Mouse (Mus musculus): Measurements from ENCODE around the gene Map2k2. TPM values are rescaled to one million over a fixed set of nuclear protein-coding genes. Genes with fewer than 3 reads are reported as not detected.

The Map2k2 gene
- total and polyA plus RNA-seq, 3 experiments: 67.2 to 127 (median 120) TPM

- DNase-seq (ENCODE audit: extremely low read depth): peak; percentile 67
- Histone ChIP-seq H3K36me3 (replicated peaks in 1 of 2; ENCODE audit: control insufficient read depth in 1 of 2, insufficient read depth in 1 of 2, low read length in 1 of 2) (peaks cover 55 to 73% of the 10 kb centered on the region in 2 experiments), H3K4me2 (ENCODE audit: insufficient read depth, low read depth, poor library complexity, severe bottlenecking) (no peak overlapping the region), H3K27me3 (replicated peaks) (no peaks in the 10 kb centered on the region), H3K9ac (ENCODE audit: insufficient read depth, low read depth) (no peak overlapping the region), H3K79me2 (replicated peaks; ENCODE audit: control insufficient read depth, extremely low read depth, insufficient read depth, poor library complexity, severe bottlenecking) (no peaks in the 10 kb centered on the region), H3K4me1 (ENCODE audit: control insufficient read depth in 1 of 2, insufficient read depth in 2 of 2) (no peaks in the 10 kb centered on the region), H3K27ac (ENCODE audit: insufficient read depth, low read depth) (no peak overlapping the region), H3K4me3 (replicated peaks in 1 of 3; ENCODE audit: low read depth in 2 of 3, low read length in 2 of 3, poor library complexity in 1 of 3) (no peak overlapping the region), H3K9me3 (replicated peaks; ENCODE audit: low read length) (peaks cover 2% of the 10 kb centered on the region)
- dilution Hi-C loops (cut with MboI; ENCODE audit: extremely low pct_ligation_motif_present, extremely low pct_unique_long_range_greater_than_20kb, low sequenced_read_pairs): no loop called here
- peak; percentile 78 to 87 for TF ChIP-seq CTCF (conservative IDR thresholded peaks at IDR 0.05 in 1 of 2, IDR thresholded peaks at IDR 0.05 in 1 of 2; ENCODE audit: low read depth in 2 of 2, low read length in 2 of 2)
- no peak for TF ChIP-seq ETS1 (conservative IDR thresholded peaks at IDR 0.05; ENCODE audit: low read depth, low read length)
- peak; percentile 84 for TF ChIP-seq RAD21 (IDR thresholded peaks at IDR 0.05; ENCODE audit: low read depth, low read length)
- no peak for TF ChIP-seq MAFK (IDR thresholded peaks at IDR 0.05; ENCODE audit: insufficient replicate concordance, low read length)
- no peak for TF ChIP-seq ZMIZ1 (IDR thresholded peaks at IDR 0.05; ENCODE audit: low read depth, low read length)
- peak; percentile 73 for TF ChIP-seq SMC3 (IDR thresholded peaks at IDR 0.05; ENCODE audit: low read depth, low read length)
- no peak for TF ChIP-seq E2F4 (IDR thresholded peaks at IDR 0.05; ENCODE audit: insufficient replicate concordance, low read depth, low read length)
- in situ Hi-C loops (cut with MboI; ENCODE audit: low pct_ligation_motif_present, low pct_unique_long_range_greater_than_20kb, low sequenced_read_pairs): no loop called here
These were observed 23.4 kb upstream of the Map2k2 start for GRCm38 (mm10) chr10:81082168-81082960.

GRCm38 (mm10) chr10:81087021-81087420 lies 18.7 kb upstream of the Map2k2 start:
- no peak overlapping the region for H3K4me3 ChIP-seq (replicated peaks in 1 of 3; ENCODE audit: low read depth in 2 of 3, low read length in 2 of 3, poor library complexity in 1 of 3)
- in situ Hi-C loops (cut with MboI; ENCODE audit: low pct_ligation_motif_present, low pct_unique_long_range_greater_than_20kb, low sequenced_read_pairs): no loop called here

More at GRCm38 (mm10) chr10:81087021-81087420, 18.7 kb upstream of the Map2k2 start:
- H3K79me2 ChIP-seq (replicated peaks; ENCODE audit: control insufficient read depth, extremely low read depth, insufficient read depth, poor library complexity, severe bottlenecking): no peaks in the 10 kb centered on the region
- no peak overlapping the region for H3K4me2 ChIP-seq (ENCODE audit: insufficient read depth, low read depth, poor library complexity, severe bottlenecking)
- H3K9me3 ChIP-seq (replicated peaks; ENCODE audit: low read length): peaks cover 2% of the 10 kb centered on the region
- peak; percentile 35 for DNase-seq (ENCODE audit: extremely low read depth)
- H3K36me3 ChIP-seq (replicated peaks in 1 of 2; ENCODE audit: control insufficient read depth in 1 of 2, insufficient read depth in 1 of 2, low read length in 1 of 2): peaks cover 9 to 26% of the 10 kb centered on the region in 2 experiments
- TF ChIP-seq TBP (conservative IDR thresholded peaks at IDR 0.05; ENCODE audit: low read depth, low read length) (no peak), USF2 (conservative IDR thresholded peaks at IDR 0.05; ENCODE audit: low read depth, low read length) (no peak), RAD21 (IDR thresholded peaks at IDR 0.05; ENCODE audit: low read depth, low read length) (peak; percentile 52), ZKSCAN1 (IDR thresholded peaks at IDR 0.05; ENCODE audit: borderline replicate concordance, low read depth, low read length) (no peak), CHD1 (IDR thresholded peaks at IDR 0.05; ENCODE audit: low read depth, low read length) (no peak), ZMIZ1 (IDR thresholded peaks at IDR 0.05; ENCODE audit: low read depth, low read length) (no peak), IRF4 (IDR thresholded peaks at IDR 0.05; ENCODE audit: low read depth, low read length) (no peak), ELF1 (IDR thresholded peaks at IDR 0.05; ENCODE audit: low read depth, low read length) (no peak), MXI1 (IDR thresholded peaks at IDR 0.05; ENCODE audit: low read depth, low read length) (no peak), KAT2A (IDR thresholded peaks at IDR 0.05; ENCODE audit: insufficient replicate concordance, low read length) (no peak), ZNF384 (IDR thresholded peaks at IDR 0.05; ENCODE audit: low read depth, low read length) (no peak), NELFE (IDR thresholded peaks at IDR 0.05; ENCODE audit: low read depth, low read length) (no peak), SMC3 (IDR thresholded peaks at IDR 0.05; ENCODE audit: low read depth, low read length) (peak; percentile 56), CTCF (conservative IDR thresholded peaks at IDR 0.05 in 1 of 2, IDR thresholded peaks at IDR 0.05 in 1 of 2; ENCODE audit: low read depth in 2 of 2, low read length in 2 of 2) (peak; percentile 14 to 57; a peak in 2 of 4 replicates), MYC (IDR thresholded peaks at IDR 0.05; ENCODE audit: low read depth, low read length) (0 out of 2 replicates have a peak, but pooled peaks have one; percentile 16), ZC3H11A (IDR thresholded peaks at IDR 0.05; ENCODE audit: low read depth, low read length) (no peak)
- no peaks in the 10 kb centered on the region for H3K4me1 ChIP-seq (ENCODE audit: control insufficient read depth in 1 of 2, insufficient read depth in 2 of 2)
- no peaks in the 10 kb centered on the region for H3K27me3 ChIP-seq (replicated peaks)
- dilution Hi-C loops (cut with MboI; ENCODE audit: extremely low pct_ligation_motif_present, extremely low pct_unique_long_range_greater_than_20kb, low sequenced_read_pairs): no loop called here
- H3K9ac ChIP-seq (ENCODE audit: insufficient read depth, low read depth): no peak overlapping the region
- no peak overlapping the region for H3K27ac ChIP-seq (ENCODE audit: insufficient read depth, low read depth)

Data from CH12.LX (cell line).